Mouse (Mus musculus) kidney, adult 10 weeks (tissue): Measurements from ENCODE around the gene Srsf10. TPM values are rescaled to one million over a fixed set of nuclear protein-coding genes. Genes with fewer than 3 reads are reported as not detected.

Source experiments
- polyA plus RNA-seq: library from polyadenylated mRNA; stranded (reverse); fragments of 350-450 nt; fragmentation: Illumina TruSeq; extraction: RNeasy Lipid Tissue Mini Kit (QIAGEN cat#74804); gene quantifications from one replicate; pipeline ENCODE4 v1.2.3, GENCODE M21; 2014; ENCODE audit warnings: low read depth, low replicate concordance

Srsf10 gene
- polyA plus RNA-seq: 166 TPM

DNA sequence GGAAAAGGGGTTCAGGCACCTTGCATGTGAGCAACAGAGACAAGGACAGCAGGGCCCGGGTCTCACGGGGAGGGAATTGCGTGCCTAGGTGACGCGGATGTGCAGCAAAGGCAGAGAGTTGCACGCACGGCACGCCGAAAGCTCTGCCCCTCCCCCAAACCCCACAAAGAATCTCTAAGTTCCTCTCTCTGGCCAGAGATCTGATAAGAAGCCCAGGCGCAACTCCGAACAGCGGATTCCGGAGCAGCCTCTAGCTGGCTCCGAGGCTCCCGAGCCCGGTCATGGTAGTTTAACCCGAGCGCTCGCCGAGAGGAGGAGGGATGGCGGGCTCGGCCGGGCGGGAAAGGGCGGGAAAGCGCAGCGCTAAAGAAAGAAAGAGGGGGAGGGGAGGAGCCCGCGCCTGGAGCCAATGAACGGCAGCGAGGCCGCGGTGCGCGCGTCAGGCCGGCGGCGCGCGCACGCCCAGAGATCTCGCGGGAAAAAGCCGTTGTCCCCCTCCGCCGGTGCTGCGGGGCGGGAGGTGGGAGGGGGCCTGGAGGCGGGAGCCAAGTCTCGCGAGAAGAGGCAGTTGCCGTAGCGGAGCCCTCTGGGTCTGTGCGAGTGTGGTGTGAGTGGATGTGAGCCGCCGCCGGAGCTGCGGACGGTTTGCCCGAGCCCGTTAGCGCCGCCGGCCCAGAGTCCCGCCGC is at the start of gene Srsf10:
Gene Srsf10 (plus strand): TSS at position 212 of the 687 bp plus-strand sequence.

DNA sequence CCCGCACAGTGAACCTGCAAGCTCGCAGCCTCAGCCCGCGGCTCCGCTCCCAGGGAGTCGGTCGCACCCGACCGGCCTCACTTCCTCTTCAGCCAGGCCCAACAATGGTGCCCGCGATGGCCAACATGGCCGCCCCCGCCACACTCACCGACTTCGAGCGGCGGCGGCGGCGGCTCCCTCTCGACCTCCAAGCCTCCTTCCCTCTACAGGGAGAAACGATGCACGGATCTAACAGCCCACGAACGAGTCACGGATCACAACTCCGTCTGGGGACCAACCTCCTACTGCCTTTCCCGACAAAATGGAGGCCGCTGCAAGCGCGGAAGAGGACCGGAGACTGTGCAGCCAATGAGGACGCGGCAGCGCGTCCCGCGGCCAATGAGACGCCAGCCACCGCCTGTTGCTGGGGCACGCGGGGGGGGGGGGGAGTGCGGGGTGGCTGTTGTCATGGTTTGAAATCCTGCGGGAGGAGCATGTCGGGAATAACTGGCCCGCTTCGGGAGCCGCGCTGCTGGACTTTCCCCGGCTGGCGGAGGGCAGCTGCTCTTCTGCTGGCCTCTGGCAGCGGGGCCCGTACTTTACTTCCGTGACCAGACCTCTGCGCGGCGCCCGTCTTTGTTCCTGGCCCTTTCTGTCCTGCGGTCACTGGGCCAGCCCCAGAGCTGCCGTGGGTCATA is 18.1 kb downstream of the Srsf10 start, which contains the start of gene Pnrc2:
Gene Pnrc2 (minus strand): TSS at position 325 of the 677 bp plus-strand sequence.

DNA sequence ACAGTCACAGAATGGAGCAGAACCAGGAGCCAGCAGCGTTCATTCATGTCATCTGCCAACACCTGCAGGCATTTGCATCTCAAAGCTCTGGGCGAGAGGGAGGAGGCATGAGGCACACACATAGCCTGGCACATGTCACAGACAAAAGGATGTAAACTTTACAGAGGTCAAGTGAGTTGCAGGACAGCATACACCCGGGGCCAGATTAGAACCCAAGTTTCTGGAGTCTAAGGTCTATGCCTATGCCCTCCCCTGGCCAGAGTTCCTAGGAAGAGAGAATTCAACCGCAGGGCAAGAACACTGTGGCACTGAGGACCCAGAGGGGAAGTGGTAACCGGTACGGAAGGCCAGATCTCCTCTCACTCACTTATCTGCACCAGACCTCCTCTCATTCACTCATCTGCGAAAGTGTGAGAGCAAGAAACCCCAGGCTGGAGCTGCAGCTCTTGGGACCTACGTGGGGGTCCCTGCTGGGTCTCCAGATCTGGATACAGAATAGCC is 39.6 kb downstream of the Srsf10 start, which contains the start of gene Cnr2:
Gene Cnr2 (plus strand): TSS at position 324 of the 501 bp plus-strand sequence.

Other genes with a start within 250 kb of the Srsf10 start
- gene Ifnlr1, start 169.5 kb upstream of the Srsf10 start, polyA plus RNA-seq: 0.69 TPM
- gene Il22ra1, start 127.6 kb upstream of the Srsf10 start, polyA plus RNA-seq: 0.32 TPM
- gene Myom3, start 96.0 kb upstream of the Srsf10 start, polyA plus RNA-seq: 0.16 TPM
- gene Pnrc2, start 18.1 kb downstream of the Srsf10 start, polyA plus RNA-seq: 303 TPM
- gene Cnr2, start 39.6 kb downstream of the Srsf10 start, polyA plus RNA-seq: 0.49 TPM
- gene Fuca1, start 65.0 kb downstream of the Srsf10 start, polyA plus RNA-seq: 27.0 TPM
- 23.5 TPM for gene Hmgcl, start 90.7 kb downstream of the Srsf10 start, polyA plus RNA-seq
- gene Gale, start 108.0 kb downstream of the Srsf10 start, polyA plus RNA-seq: not detected
- 0.49 TPM for gene Lypla2, start 116.9 kb downstream of the Srsf10 start, polyA plus RNA-seq
- 23.6 TPM for gene Pithd1, start 131.5 kb downstream of the Srsf10 start, polyA plus RNA-seq
- 17.1 TPM for gene Eloa, start 166.0 kb downstream of the Srsf10 start, polyA plus RNA-seq
- 235 TPM for gene Rpl11, start 197.7 kb downstream of the Srsf10 start, polyA plus RNA-seq